Mouse (Mus musculus): ENCODE measurements around the gene Crnn. TPM values are rescaled to one million over a fixed set of nuclear protein-coding genes. Genes with fewer than 3 reads are reported as not detected.

Crnn gene
- polyA plus RNA-seq (2015; fragmentation: Nextera tagmentation; extraction: Ambion mirVana) = 0.10 TPM in 1 of 2 replicates, not detected in the other

DNA sequence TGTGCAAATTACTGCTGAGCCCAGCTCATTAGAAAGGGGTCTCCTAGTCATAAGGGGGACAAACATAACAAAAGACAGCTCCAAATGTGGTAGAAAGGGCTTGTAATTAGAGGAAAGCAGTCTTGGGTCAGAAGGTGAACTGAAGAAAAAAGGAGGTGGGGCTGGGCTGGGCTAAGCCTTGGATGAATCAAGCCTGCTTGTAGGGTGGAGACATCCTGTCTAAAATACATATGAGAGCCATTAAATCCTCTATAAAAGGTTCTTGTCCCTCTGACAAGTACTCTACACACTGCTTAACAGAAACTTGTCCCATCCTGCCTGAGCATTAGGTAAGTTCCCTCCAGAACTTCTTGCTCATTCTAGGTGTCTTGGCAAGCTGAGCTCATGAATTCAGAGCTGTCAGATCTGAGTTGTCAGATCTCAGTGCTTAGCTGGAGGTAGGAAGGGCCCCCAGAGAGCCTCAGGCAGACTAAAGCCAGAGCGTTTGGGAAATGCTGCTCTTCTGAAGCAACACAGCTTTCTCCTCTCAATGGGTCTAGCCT lies at the start of gene Crnn:
TSS of gene Crnn (plus strand) at position 278 of the 542 bp plus-strand sequence.
- Histone ChIP-seq H3K27ac (no peak within 1 kb of the TSS), H3K9ac (no peak within 1 kb of the TSS), H3K27me3 (no peaks in the 10 kb centered on the region), H3K9me3 (replicated peaks) (no peaks in the 10 kb centered on the region), H3K4me2 (no peak within 1 kb of the TSS), H3K36me3 (no peaks in the 10 kb centered on the region), H3K4me3 (replicated peaks) (no peak within 1 kb of the TSS), H3K4me1 (no peaks in the 10 kb centered on the region)
- no peak for ATAC-seq (replicated peaks; ENCODE audit: low FRiP score)
- WGBS = 58% methylated on average over 1 of the region's 1 CpGs

GRCm38 (mm10) chr3:93096447-93096846 lies 48.1 kb upstream of the Crnn start:
- H3K9me3 ChIP-seq (replicated peaks) = no peaks in the 10 kb centered on the region
- peak; percentile 80 for ATAC-seq (replicated peaks; ENCODE audit: low FRiP score)
- 66% methylated on average over 2 of the region's 2 CpGs for WGBS
- H3K9ac ChIP-seq = no peak overlapping the region
- no peaks in the 10 kb centered on the region for H3K4me1 ChIP-seq
- H3K27me3 ChIP-seq = no peaks in the 10 kb centered on the region
- H3K4me2 ChIP-seq = no peak overlapping the region
- peak overlapping the region; percentile 54; the same call in 1 of the 2 replicates for H3K27ac ChIP-seq
- no peak overlapping the region for H3K4me3 ChIP-seq (replicated peaks)
- H3K36me3 ChIP-seq = no peaks in the 10 kb centered on the region

DNA sequence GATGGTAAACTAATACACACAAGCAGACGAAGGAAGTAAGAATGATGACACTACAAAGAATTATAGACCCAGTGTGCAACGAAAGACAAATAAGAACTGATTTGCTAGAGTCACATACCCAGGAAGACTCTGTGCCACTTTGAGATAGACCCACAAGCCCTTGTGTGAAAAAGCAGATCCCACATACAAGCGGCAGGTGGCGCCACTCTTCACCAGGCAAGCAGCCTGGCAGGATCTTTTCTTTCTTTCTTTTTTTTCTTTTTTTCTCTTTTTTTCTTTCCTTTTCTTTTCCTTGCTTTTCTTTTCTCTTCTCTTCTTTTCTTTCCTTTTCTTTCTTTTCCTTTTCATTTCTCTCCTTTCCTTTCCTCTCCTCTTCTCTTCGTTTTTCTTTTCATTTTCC lies 32.9 kb upstream of the Crnn start:
- ATAC-seq (replicated peaks; ENCODE audit: low FRiP score) = no peak
- no peak overlapping the region for H3K4me3 ChIP-seq (replicated peaks)

GRCm38 (mm10) chr3:93114481-93114880 lies 30.1 kb upstream of the Crnn start:
- ATAC-seq (replicated peaks; ENCODE audit: low FRiP score) = no peak
- 2% methylated on average over 2 of the region's 2 CpGs for WGBS
- Histone ChIP-seq H3K4me1 (no peaks in the 10 kb centered on the region), H3K36me3 (no peaks in the 10 kb centered on the region), H3K27ac (no peak overlapping the region), H3K4me3 (replicated peaks) (no peak overlapping the region), H3K4me2 (no peak overlapping the region), H3K9ac (no peak overlapping the region), H3K27me3 (no peaks in the 10 kb centered on the region), H3K9me3 (replicated peaks) (no peaks in the 10 kb centered on the region)

More for the DNA sequence above, 32.9 kb upstream of the Crnn start:
- Histone ChIP-seq H3K9me3 (replicated peaks) (no peaks in the 10 kb centered on the region), H3K27ac (no peak overlapping the region), H3K4me2 (no peak overlapping the region), H3K27me3 (no peaks in the 10 kb centered on the region), H3K36me3 (no peaks in the 10 kb centered on the region), H3K9ac (no peak overlapping the region), H3K4me1 (no peaks in the 10 kb centered on the region)
- 46% methylated on average over 5 of the region's 5 CpGs for WGBS

DNA sequence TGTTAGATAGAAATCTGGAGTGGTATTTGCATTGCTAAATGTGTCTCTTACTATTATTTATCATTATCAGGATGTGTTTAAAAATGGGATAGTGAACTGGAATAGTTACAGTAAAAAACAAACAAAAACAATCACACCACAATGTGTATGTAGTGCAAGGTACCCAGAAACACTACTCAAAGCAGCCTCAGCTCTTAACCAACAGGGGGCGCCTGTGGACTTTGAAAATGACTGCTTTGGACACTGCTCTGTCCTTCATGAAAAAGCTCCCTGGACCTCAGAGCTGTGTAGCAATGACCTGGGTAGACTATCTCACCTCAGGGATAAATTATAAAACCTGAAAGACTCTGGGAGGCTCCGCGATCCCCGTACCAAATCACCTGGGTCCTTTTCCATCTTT lies 25.5 kb upstream of the Crnn start:
- H3K9ac ChIP-seq = no peak overlapping the region
- H3K27ac ChIP-seq = no peak overlapping the region
- no peaks in the 10 kb centered on the region for H3K4me1 ChIP-seq
- 56% methylated on average over 4 of the region's 4 CpGs for WGBS
- H3K4me3 ChIP-seq (replicated peaks) = no peak overlapping the region
- no peak overlapping the region for H3K4me2 ChIP-seq
- no peaks in the 10 kb centered on the region for H3K36me3 ChIP-seq
- H3K9me3 ChIP-seq (replicated peaks) = no peaks in the 10 kb centered on the region; the same call in 1 of the 2 replicates
- H3K27me3 ChIP-seq = no peaks in the 10 kb centered on the region
- ATAC-seq (replicated peaks; ENCODE audit: low FRiP score) = no peak

DNA sequence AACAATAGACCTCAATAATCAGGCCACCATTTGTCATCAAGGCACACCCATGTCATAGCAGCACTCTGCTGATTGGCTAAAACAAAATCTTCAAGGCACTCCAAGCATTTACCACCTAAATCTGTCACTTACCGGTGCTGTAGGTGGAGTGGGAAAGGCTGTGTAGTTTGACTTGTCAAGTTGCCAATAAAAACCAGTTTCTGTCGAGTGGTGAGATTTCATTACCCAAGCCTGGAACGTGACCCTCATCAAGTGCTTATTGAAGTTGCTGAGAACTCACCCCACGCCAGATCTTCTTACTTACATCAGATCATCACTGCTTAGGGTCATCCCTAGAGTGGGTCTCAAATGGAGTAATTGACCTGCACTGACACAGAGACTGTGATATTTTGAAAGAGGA lies 16.5 kb upstream of the Crnn start:
- Histone ChIP-seq H3K4me1 (no peaks in the 10 kb centered on the region), H3K36me3 (no peaks in the 10 kb centered on the region), H3K9me3 (replicated peaks) (no peaks in the 10 kb centered on the region), H3K9ac (no peak overlapping the region), H3K27me3 (no peaks in the 10 kb centered on the region), H3K4me3 (replicated peaks) (no peak overlapping the region), H3K4me2 (no peak overlapping the region), H3K27ac (no peak overlapping the region)
- peak; percentile 76; the same call in 1 of the 2 replicates for ATAC-seq (replicated peaks; ENCODE audit: low FRiP score)
- WGBS = 9% methylated on average over 4 of the region's 4 CpGs

- WGBS = 59% methylated on average over 5 of the region's 5 CpGs
- H3K9me3 ChIP-seq (replicated peaks) = no peaks in the 10 kb centered on the region
- H3K27me3 ChIP-seq = no peaks in the 10 kb centered on the region
- no peak overlapping the region for H3K9ac ChIP-seq
- no peak overlapping the region for H3K4me3 ChIP-seq (replicated peaks)
- no peak overlapping the region for H3K27ac ChIP-seq
- no peaks in the 10 kb centered on the region for H3K36me3 ChIP-seq
- ATAC-seq (replicated peaks; ENCODE audit: low FRiP score) = no peak
- H3K4me1 ChIP-seq = no peaks in the 10 kb centered on the region
- no peak overlapping the region for H3K4me2 ChIP-seq
These were observed 15.5 kb upstream of the Crnn start for GRCm38 (mm10) chr3:93129076-93129475.

GRCm38 (mm10) chr3:93130460-93130859 lies 14.1 kb upstream of the Crnn start:
- Histone ChIP-seq H3K4me2 (no peak overlapping the region), H3K27ac (no peak overlapping the region), H3K9ac (no peak overlapping the region), H3K4me1 (no peaks in the 10 kb centered on the region), H3K36me3 (no peaks in the 10 kb centered on the region), H3K27me3 (no peaks in the 10 kb centered on the region), H3K9me3 (replicated peaks) (no peaks in the 10 kb centered on the region), H3K4me3 (replicated peaks) (no peak overlapping the region)
- WGBS = 17% methylated on average over 3 of the region's 3 CpGs
- ATAC-seq (replicated peaks; ENCODE audit: low FRiP score) = no peak; the same call in 1 of the 2 replicates

DNA sequence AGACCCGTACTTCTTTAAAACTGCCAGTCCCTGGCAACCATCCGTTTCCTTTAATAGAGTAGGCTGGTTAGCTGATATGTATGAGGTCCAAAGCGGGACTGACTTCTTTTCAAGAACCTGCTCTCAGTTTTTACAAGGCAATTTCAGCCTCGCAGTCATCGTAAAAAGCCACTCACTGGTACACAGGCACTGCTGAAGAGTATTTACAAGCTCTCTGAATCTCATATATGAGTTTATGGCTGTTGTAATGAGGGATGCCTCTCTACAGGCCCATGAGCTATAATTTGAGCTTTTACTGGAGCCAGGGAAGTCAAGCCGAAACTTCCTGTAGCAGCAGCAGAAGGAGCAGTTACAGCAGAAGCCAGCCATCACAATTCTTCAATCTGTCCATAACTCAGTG lies 17.9 kb downstream of the Crnn start:
- ATAC-seq (replicated peaks; ENCODE audit: low FRiP score) = no peak
- 23% methylated on average over 6 of the region's 6 CpGs for WGBS

GRCm38 (mm10) chr3:93162996-93163592 lies 18.5 kb downstream of the Crnn start:
- ATAC-seq (replicated peaks; ENCODE audit: low FRiP score) = no peak
- H3K4me3 ChIP-seq (replicated peaks) = no peak overlapping the region
- H3K4me1 ChIP-seq = no peaks in the 10 kb centered on the region
- H3K27me3 ChIP-seq = no peaks in the 10 kb centered on the region
- H3K9ac ChIP-seq = no peak overlapping the region
- WGBS = 56% methylated on average over 1 of the region's 1 CpGs
- H3K4me2 ChIP-seq = no peak overlapping the region
- no peak overlapping the region for H3K27ac ChIP-seq
- no peaks in the 10 kb centered on the region for H3K36me3 ChIP-seq
- H3K9me3 ChIP-seq (replicated peaks) = no peaks in the 10 kb centered on the region

More for the DNA sequence above, 17.9 kb downstream of the Crnn start:
- Histone ChIP-seq H3K4me1 (no peaks in the 10 kb centered on the region), H3K27ac (no peak overlapping the region), H3K36me3 (no peaks in the 10 kb centered on the region), H3K9ac (no peak overlapping the region), H3K27me3 (no peaks in the 10 kb centered on the region), H3K9me3 (replicated peaks) (no peaks in the 10 kb centered on the region), H3K4me2 (no peak overlapping the region), H3K4me3 (replicated peaks) (no peak overlapping the region)

DNA sequence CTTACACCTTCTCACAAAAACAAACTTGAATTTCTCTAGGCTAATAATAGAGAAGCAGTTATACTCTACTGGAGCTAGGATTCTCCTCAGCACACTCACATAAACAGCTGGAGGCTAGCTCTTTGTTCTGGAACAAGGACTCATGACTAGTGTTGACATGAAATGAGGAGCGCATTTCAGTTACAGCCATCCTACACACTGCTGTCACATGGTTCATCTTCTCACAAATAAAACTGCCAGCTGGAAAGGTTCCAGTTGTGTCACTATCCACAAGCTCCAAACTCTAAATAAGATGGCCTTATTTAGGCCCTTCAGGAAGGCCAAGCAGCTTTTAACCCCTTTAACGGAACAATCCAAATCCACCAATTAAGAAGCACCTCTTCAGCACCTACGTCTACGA lies 36.3 kb downstream of the Crnn start:
- Histone ChIP-seq H3K27me3 (no peaks in the 10 kb centered on the region), H3K4me2 (no peak overlapping the region), H3K36me3 (no peaks in the 10 kb centered on the region), H3K9me3 (replicated peaks) (no peaks in the 10 kb centered on the region), H3K9ac (no peak overlapping the region), H3K27ac (no peak overlapping the region), H3K4me3 (replicated peaks) (no peak overlapping the region), H3K4me1 (no peaks in the 10 kb centered on the region)
- WGBS = 79% methylated on average over 4 of the region's 4 CpGs
- no peak for ATAC-seq (replicated peaks; ENCODE audit: low FRiP score)

- H3K4me2 ChIP-seq = no peak within 1 kb of the TSS
- H3K4me3 ChIP-seq (replicated peaks) = no peak within 1 kb of the TSS
- no peak for ATAC-seq (replicated peaks; ENCODE audit: low FRiP score)
- H3K9me3 ChIP-seq (replicated peaks) = no peaks in the 10 kb centered on the region
- WGBS = 87% methylated on average over 3 of the region's 3 CpGs
- H3K4me1 ChIP-seq = no peaks in the 10 kb centered on the region
- H3K9ac ChIP-seq = no peak within 1 kb of the TSS
- H3K27ac ChIP-seq = no peak within 1 kb of the TSS
- H3K27me3 ChIP-seq = no peaks in the 10 kb centered on the region
- H3K36me3 ChIP-seq = no peaks in the 10 kb centered on the region
These were observed 52.4 kb downstream of the Crnn start, which contains the start of gene Flg2 for GRCm38 (mm10) chr3:93196978-93197377. Flg2 (plus strand) TSS chr3:93197278.

Measured in kidney, embryonic 15.5 days (tissue).